10 mouse cellular contexts compared by ENCODE assay signal in genomic region chr6:92784782-92785181, GRCm38 (mm10). TPM values are rescaled to one million over a fixed set of nuclear protein-coding genes. Genes with fewer than 3 reads are reported as not detected.
A peak's percentile ranks its signal among the peaks of the same experiment; 100 is the strongest.
DNase-seq lines count a peak whose midpoint lies in the region; ATAC-seq and TF ChIP-seq lines count a peak whose summit lies in the region.
"Had no signal": no experiment of that assay in that cellular context is flagged by ENCODE, and none has a peak within 500 bp of the region (broad histone marks: within the 10 kb centered on the region; RNA-seq: fewer than 3 reads in every experiment).

No protein-coding gene starts in this region.

- peak; percentile 87 for TF ChIP-seq CTCF in intestine, postnatal 0 days (IDR thresholded peaks at IDR 0.05; ENCODE audit: low read depth)
- peak; percentile 82 for TF ChIP-seq CTCF in cortical plate, adult 2 months (IDR thresholded peaks at IDR 0.05; ENCODE audit: extremely low read depth, insufficient read depth, low read length)
- peak; percentile 92 for TF ChIP-seq CTCF in left cerebral cortex, adult 2 months (IDR thresholded peaks at IDR 0.05)

- no peaks in the 10 kb centered on the region for H3K4me1 ChIP-seq in intestine, postnatal 0 days (replicated peaks; ENCODE audit: control insufficient read depth, insufficient read depth, low read length)
- no peaks in the 10 kb centered on the region for H3K4me1 ChIP-seq in intestine, embryonic 15.5 days (replicated peaks)
- H3K4me1 ChIP-seq in cortical plate, adult 2 months (ENCODE audit: control insufficient read depth, insufficient read depth, low read length) = no peaks in the 10 kb centered on the region
- no peaks in the 10 kb centered on the region for H3K4me1 ChIP-seq in midbrain, embryonic 16.5 days (ENCODE audit: control insufficient read depth, insufficient read depth, low read length)
- H3K4me1 ChIP-seq: embryonic facial prominence, embryonic 12.5 days had no signal

- DNase-seq in NIH3T3 (ENCODE audit: low read depth) = peak; percentile 83
- peak; percentile 17 to 28 for DNase-seq in heart, adult 9 months (ENCODE audit: low spot score in 2 of 2)
- peak; percentile 37 to 63 for DNase-seq in left cerebral cortex, adult 2 months (ENCODE audit: extremely low spot score in 1 of 2, low spot score in 2 of 2)

- 19% methylated on average over 7 of the region's 7 CpGs for WGBS in intestine, postnatal 0 days
- 35% methylated on average over 7 of the region's 7 CpGs for WGBS in intestine, embryonic 15.5 days
- WGBS in midbrain, embryonic 16.5 days = 3% methylated on average over 7 of the region's 7 CpGs

- H3K27ac ChIP-seq in intestine, postnatal 0 days (ENCODE audit: low read depth, low read length) = no peak overlapping the region
- H3K27ac ChIP-seq in intestine, embryonic 15.5 days = no peak overlapping the region
- no peak overlapping the region for H3K27ac ChIP-seq in cortical plate, adult 2 months (ENCODE audit: insufficient read depth, low read length)
- H3K27ac ChIP-seq in left cerebral cortex, adult 2 months = no peak overlapping the region
- no peak overlapping the region for H3K27ac ChIP-seq in midbrain, embryonic 16.5 days (ENCODE audit: low read length)
- H3K27ac ChIP-seq: embryonic facial prominence, embryonic 12.5 days; lung, embryonic 15.5 days had no signal

- no peaks in the 10 kb centered on the region for H3K36me3 ChIP-seq in intestine, postnatal 0 days (ENCODE audit: control insufficient read depth, insufficient read depth)
- no peaks in the 10 kb centered on the region for H3K36me3 ChIP-seq in intestine, embryonic 15.5 days
- H3K36me3 ChIP-seq in midbrain, embryonic 16.5 days (ENCODE audit: control insufficient read depth, insufficient read depth, low read length) = no peaks in the 10 kb centered on the region
- H3K36me3 ChIP-seq: embryonic facial prominence, embryonic 12.5 days had no signal

- H3K27me3 ChIP-seq in intestine, postnatal 0 days (replicated peaks; ENCODE audit: control insufficient read depth, insufficient read depth, low read length) = 0 out of 2 replicates have a peak, but pooled peaks cover 9% of the 10 kb centered on the region
- H3K27me3 ChIP-seq in intestine, embryonic 15.5 days (replicated peaks) = no peaks in the 10 kb centered on the region
- no peaks in the 10 kb centered on the region for H3K27me3 ChIP-seq in midbrain, embryonic 16.5 days (ENCODE audit: control insufficient read depth, insufficient read depth, low read depth, low read length)
- H3K27me3 ChIP-seq: lung, embryonic 15.5 days had no signal

- H3K9me3 ChIP-seq in intestine, postnatal 0 days (ENCODE audit: control insufficient read depth) = no peaks in the 10 kb centered on the region
- no peaks in the 10 kb centered on the region for H3K9me3 ChIP-seq in intestine, embryonic 15.5 days
- no peaks in the 10 kb centered on the region for H3K9me3 ChIP-seq in midbrain, embryonic 16.5 days (replicated peaks; ENCODE audit: control insufficient read depth, low read length, poor library complexity, severe bottlenecking)
- H3K9me3 ChIP-seq: embryonic facial prominence, embryonic 12.5 days; lung, embryonic 15.5 days had no signal

- TF ChIP-seq POLR2A in cortical plate, adult 2 months (IDR thresholded peaks at IDR 0.05; ENCODE audit: extremely low read depth, insufficient read depth, low read length) = no peak

- intact Hi-C loops in left cerebral cortex, adult 2 months (cut with DNase I) = loop anchor here (1.0 to 10.0 kb wide), 4 partner anchors 759 to 1268 kb away; no protein-coding TSS in a partner anchor

- no peak overlapping the region for H3K4me2 ChIP-seq in intestine, postnatal 0 days (replicated peaks; ENCODE audit: low read depth)
- no peak overlapping the region for H3K4me2 ChIP-seq in intestine, embryonic 15.5 days (replicated peaks)
- H3K4me2 ChIP-seq in midbrain, embryonic 16.5 days (ENCODE audit: low read length) = no peak overlapping the region
- H3K4me2 ChIP-seq: embryonic facial prominence, embryonic 12.5 days; lung, embryonic 15.5 days had no signal

- no peak overlapping the region for H3K4me3 ChIP-seq in intestine, postnatal 0 days (ENCODE audit: low read depth, low read length)
- no peak overlapping the region for H3K4me3 ChIP-seq in intestine, embryonic 15.5 days (replicated peaks)
- no peak overlapping the region for H3K4me3 ChIP-seq in cortical plate, adult 2 months (ENCODE audit: insufficient read depth, low read length)
- no peak overlapping the region for H3K4me3 ChIP-seq in left cerebral cortex, adult 2 months
- no peak overlapping the region for H3K4me3 ChIP-seq in midbrain, embryonic 16.5 days (ENCODE audit: low read depth, low read length)
- H3K4me3 ChIP-seq: embryonic facial prominence, embryonic 12.5 days; lung, embryonic 15.5 days had no signal

- ATAC-seq in intestine, postnatal 0 days = no peak
- no peak for ATAC-seq in intestine, embryonic 15.5 days
- ATAC-seq in midbrain, embryonic 16.5 days = no peak
- ATAC-seq in inflammation-experienced regulatory T-cells, adult 6 months = no peak

- no peak overlapping the region for H3K9ac ChIP-seq in intestine, postnatal 0 days (ENCODE audit: low read depth, low read length)
- no peak overlapping the region for H3K9ac ChIP-seq in intestine, embryonic 15.5 days
- H3K9ac ChIP-seq in midbrain, embryonic 16.5 days (ENCODE audit: low read depth, low read length) = peak overlapping the region; percentile 41; the same call in 1 of the 2 replicates
- H3K9ac ChIP-seq: embryonic facial prominence, embryonic 12.5 days; lung, embryonic 15.5 days had no signal

RNA-seq across cellular contexts. Expression of gene A730049H05Rik, which starts 31.5 kb away (rescaled TPM):
- 0.46 and 0.55 TPM in 2 replicates for polyA plus RNA-seq in intestine, postnatal 0 days (2015; fragmentation: Nextera tagmentation; extraction: Ambion mirVana)
- 0.36 and 0.66 TPM in 2 replicates for polyA plus RNA-seq in intestine, embryonic 15.5 days (2015; fragmentation: Nextera tagmentation; extraction: Ambion mirVana)
- polyA plus RNA-seq in cortical plate, adult 2 months (2012; rRNA removed) = 0.08 TPM in 2 replicates
- under 1 TPM; 0.14 to 0.16 TPM for total RNA-seq in left cerebral cortex, adult 2 months (2021)
- 0.17 and 0.58 TPM in 2 replicates for polyA plus RNA-seq in midbrain, embryonic 16.5 days (2015; fragmentation: Nextera tagmentation; extraction: Ambion mirVana)
- polyA plus RNA-seq in inflammation-experienced regulatory T-cells, adult 6 months (2017; shearing (Covaris generic)) = under 1 TPM in 1 of 3 experiments, not detected in 2; 0.27 TPM

Comparison
In these comparisons a context has a peak if more than half of its experiments do, and no peak if none do; other contexts are left out.
1. DNase-seq: peak in every context shown above with its lines; median percentile 83 in NIH3T3; 50 in left cerebral cortex, adult 2 months; 22 in heart, adult 9 months.